Mouse (Mus musculus): ENCODE results near the gene Gabra1. TPM values are rescaled to one million over a fixed set of nuclear protein-coding genes. Genes with fewer than 3 reads are reported as not detected.

Gene Gabra1
- 113 and 124 TPM in 2 replicates for polyA plus RNA-seq (2012; rRNA removed)

DNA sequence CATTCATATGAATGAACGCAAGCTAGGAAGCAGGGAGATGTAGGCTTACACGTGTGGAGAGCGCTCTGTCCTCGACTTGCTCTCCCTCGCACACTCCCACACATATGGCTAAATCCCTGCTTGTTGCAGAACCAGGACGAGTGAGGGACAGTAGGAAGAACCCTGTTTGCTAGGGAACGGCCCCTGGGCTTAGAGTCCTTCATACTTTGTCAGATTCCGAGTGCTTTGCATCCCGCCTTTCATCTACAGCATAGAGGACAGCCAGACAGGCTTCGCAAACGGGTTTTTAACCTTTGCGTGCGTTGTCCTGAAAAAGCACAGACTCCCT, at the start of gene Gabra1:
Gabra1 (minus strand) TSS at position 106 of the 328 bp plus-strand sequence.
- peak; percentile 23 to 61 for DNase-seq (ENCODE audit: extremely low spot score in 1 of 2, low spot score in 1 of 2)

DNA sequence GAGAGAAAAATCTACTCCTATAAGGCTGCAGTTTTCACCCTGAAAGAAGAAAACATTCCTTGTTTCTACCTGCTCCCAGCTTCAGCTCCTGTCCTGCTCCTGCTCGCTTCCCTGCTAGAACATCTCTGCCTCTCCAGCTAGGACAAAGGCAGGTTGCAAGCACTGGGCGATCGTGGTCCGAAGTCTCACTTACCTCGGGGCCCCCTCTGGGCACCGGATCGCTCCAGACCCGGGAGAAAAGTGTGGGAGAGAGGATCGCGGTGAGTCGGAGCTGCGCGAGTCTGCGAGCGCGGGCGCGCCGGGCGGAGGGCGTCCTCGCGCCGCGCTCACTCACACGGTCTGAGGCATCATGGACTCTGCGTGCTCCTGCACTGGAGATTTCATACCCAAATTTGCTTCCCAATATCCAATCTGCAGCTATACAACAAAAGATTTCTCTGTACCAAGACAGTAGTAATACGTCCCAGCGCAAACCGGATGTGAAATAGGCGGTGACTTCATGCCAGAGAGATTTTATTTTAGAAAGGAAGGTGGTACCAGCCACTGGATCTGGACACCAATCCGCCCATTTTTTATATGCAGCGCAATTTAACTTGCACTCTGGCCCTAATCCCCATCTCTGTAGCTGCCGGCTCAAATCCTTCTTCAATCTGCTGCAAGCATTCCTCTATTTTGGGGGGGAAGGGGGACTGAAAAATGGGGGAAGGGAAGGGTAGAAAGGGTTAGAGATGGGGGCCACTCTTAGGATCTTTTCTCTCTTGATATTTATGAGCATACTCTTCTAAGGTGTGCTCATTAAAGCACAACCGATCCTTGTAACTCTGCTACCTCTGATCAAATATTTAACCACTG, 531 bp downstream of the Gabra1 start:
- DNase-seq (ENCODE audit: extremely low spot score in 1 of 2, low spot score in 1 of 2): peak; percentile 36 to 70

DNA sequence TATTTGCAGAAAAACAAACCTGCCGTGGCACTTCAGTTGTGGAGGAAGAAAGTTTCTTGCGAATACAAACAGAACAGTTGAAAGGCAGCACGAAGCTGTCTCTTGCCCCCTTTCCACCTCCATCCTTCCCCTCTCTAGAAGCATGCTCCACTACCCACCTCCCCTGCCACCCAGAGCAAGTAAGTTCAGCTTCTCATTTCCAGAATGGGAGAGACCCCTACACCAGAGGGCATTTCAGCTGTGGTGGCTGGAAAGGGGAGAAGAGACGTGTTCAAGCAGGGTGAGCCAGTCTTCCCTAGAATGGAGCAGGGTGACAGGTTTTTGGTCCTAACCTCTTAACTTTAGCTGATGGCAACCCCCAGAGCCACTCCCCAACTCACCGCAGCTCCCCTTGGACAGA, 1.3 kb downstream of the Gabra1 start:
- no peak for DNase-seq (ENCODE audit: extremely low spot score in 1 of 2, low spot score in 1 of 2)

DNA sequence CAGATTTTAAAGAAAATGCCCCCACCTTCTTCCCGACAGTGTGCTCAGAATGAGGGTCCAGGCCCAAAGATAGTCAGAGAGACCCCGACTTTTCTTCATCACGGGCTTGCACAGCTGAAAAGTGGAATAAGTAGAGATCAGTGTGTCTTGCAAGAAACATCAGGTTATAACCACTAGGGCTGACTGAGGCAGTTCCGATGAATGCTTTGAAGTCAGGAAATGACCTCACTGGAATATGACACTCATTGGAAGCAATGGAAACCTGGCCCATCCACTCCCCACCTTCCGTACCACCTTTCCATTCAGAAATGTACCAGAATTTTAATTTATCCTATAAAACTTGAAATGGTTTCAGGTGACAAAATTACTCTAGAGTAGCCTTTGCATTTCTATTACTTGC, 3.2 kb downstream of the Gabra1 start:
- DNase-seq (ENCODE audit: extremely low spot score in 1 of 2, low spot score in 1 of 2): no peak

DNA sequence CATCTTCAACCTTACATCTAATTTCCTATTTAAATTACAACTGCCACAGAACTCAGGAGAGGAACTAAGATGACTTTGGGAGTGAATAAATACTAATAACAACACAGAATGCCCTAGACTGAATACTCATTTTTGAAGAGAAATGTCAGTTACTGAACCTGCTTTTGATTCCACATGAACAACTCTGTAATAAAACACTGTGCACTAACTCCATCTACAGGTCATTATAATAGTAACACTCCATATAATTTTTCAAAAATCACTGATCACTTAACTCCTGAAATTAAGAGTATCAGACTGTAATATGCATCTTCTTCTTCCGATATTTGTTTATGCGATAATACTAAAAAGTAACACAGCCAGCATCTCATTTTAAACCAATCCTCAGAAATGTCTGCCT, 4.4 kb downstream of the Gabra1 start:
- DNase-seq (ENCODE audit: extremely low spot score in 1 of 2, low spot score in 1 of 2): no peak

DNA sequence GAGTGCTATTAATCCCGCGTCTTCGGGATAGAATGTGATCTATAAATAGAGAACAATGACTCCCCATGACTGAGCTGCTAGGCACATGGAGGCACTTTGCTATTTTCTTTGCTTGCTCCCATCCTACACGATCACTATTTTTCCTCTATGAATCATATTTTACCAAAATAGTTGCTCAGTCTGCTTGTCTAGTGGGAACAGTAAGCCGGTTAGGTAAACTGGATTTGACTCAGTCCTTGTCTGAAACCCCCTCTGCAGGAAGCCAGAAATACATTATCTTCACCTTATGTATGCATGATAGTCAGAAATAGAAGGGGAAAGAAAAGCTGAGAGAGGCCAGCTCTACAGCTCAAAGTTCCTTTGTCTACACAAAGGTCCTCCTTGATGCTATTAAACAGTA, 31.3 kb downstream of the Gabra1 start:
- DNase-seq (ENCODE audit: extremely low spot score in 1 of 2, low spot score in 1 of 2): peak; percentile 40 to 53

DNA sequence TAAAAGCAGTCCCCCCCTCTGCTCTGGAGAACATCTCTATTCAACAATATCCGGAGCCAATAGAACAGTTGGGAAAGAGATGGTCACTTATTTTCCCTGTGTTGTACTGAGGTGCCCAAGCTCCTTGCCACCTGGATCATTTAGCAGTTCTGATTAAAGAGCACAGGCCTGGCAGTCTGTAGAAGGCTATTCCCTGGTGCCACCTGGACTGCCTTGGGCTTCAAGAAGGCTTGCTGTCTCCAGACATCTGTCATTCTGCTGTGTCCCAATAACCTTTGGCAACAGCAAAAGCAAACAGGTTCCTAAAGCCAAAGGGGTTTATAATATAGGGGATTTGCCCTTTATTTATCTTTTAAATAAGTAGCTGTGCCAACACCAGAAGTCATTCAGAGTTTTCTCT, 65.8 kb downstream of the Gabra1 start:
- no peak for DNase-seq (ENCODE audit: extremely low spot score in 1 of 2, low spot score in 1 of 2)

DNA sequence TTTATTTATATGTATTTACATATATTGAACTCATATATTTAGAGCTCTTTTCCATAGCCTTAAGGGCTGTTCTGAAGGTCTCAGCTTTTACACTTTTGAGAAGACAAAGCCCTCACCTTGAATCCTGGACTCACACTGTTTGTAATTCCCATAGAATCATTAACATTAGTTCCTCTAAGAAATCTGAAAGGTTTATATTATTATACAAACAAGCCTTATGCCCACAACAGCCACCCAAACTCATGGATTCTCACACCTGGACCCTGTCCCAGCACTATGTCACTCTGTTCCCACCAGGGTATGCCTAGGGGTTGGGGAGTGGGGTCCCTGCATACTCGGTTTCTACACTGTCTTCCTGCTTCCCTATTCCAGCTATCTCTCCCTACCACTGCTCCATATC, 72.7 kb downstream of the Gabra1 start:
- no peak for DNase-seq (ENCODE audit: extremely low spot score in 1 of 2, low spot score in 1 of 2)

DNA sequence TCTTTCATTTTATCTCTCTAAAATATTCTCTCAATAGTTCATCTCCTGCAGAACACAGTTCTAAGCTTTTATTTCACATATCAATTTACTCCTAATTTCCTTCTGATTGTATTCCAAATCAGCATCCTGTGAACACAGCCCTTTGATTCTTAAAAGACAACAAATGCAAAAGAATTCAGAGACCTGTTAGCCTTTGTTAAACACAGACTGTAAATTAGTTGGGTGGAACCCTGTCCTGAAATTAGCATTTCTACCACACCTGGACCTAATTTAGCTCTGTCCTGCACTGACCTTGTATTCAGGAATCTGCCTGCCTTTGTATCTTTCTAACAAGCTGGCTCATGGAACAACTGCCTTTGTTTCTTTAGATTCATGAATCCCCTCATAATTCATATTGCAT, 73.1 kb downstream of the Gabra1 start:
- no peak for DNase-seq (ENCODE audit: extremely low spot score in 1 of 2, low spot score in 1 of 2)

DNA sequence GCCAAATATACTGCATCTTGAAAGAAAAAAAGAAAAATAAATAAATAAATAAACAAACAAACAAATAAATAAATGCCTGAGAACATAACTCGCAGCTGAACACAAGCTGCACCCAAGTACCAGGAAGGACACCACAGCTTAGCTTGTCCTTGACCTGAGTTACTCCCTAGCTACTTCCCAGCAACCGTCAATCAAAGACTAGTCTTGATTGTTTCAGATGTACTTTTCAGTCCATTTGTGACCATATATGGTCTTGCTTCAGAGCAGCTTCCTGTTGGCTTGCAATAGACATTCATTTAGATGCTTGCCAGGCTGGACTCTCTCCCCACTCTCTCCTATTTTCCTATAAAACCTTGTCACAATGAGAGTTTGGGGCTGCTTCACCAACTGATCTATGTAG, 87.2 kb downstream of the Gabra1 start:
- no peak for DNase-seq (ENCODE audit: extremely low spot score in 1 of 2, low spot score in 1 of 2)

Other genes with a start within 250 kb of the Gabra1 start
- 100.0 and 112 TPM in 2 replicates for gene Gabrg2, start 182.1 kb downstream of the Gabra1 start, polyA plus RNA-seq (2012; rRNA removed)
- 0.08 TPM in 1 of 2 replicates, not detected in the other for gene Gabra6, start 138.1 kb upstream of the Gabra1 start, polyA plus RNA-seq (2012; rRNA removed)
- gene Gabrb2, start 236.8 kb upstream of the Gabra1 start, polyA plus RNA-seq (2012; rRNA removed): 35.8 and 39.5 TPM in 2 replicates

Data from frontal cortex, adult 2 months (tissue).